Mouse (Mus musculus) intestine, postnatal 0 days (tissue): ENCODE data around the gene Crct1. TPM values are rescaled to one million over a fixed set of nuclear protein-coding genes. Genes with fewer than 3 reads are reported as not detected.

ENCODE experiments used
- ATAC-seq: fragments of 200-750 bp; cut with Nextera tagmentation; 2 replicates; pipeline ENCODE4 v1.8.0; 2017; ENCODE audit warnings: mild to moderate bottlenecking, moderate TSS enrichment, moderate library complexity
- H3K27ac ChIP-seq: fragments of 300-500 bp; sonication (generic); 2 replicates; pipeline ENCODE4 v1.5.1; 2014; ENCODE audit warnings: mild to moderate bottlenecking, low read depth, low read length, moderate library complexity
- H3K27me3 ChIP-seq: fragments of 300-500 bp; sonication (generic); replicated peaks from 2 replicates; pipeline ENCODE4 v1.6.1; 2014; ENCODE audit warnings: low read length, mixed read lengths; ENCODE audit not compliant: control insufficient read depth, insufficient read depth
- H3K36me3 ChIP-seq: fragments of 300-500 bp; sonication (generic); 2 replicates; pipeline ENCODE4 v1.6.1; 2014; ENCODE audit warnings: mild to moderate bottlenecking, moderate library complexity; ENCODE audit not compliant: control insufficient read depth, insufficient read depth
- H3K4me1 ChIP-seq: fragments of 300-500 bp; sonication (generic); replicated peaks from 2 replicates; pipeline ENCODE4 v1.6.1; 2014; ENCODE audit warnings: antibody characterized with exemption, low read length, mixed read lengths; ENCODE audit not compliant: control insufficient read depth, insufficient read depth
- H3K4me2 ChIP-seq: fragments of 300-500 bp; sonication (generic); replicated peaks from 2 replicates; pipeline ENCODE4 v1.6.1; 2014; ENCODE audit warnings: low read depth, mild to moderate bottlenecking, moderate library complexity
- H3K4me3 ChIP-seq: fragments of 300-500 bp; sonication (generic); 2 replicates; pipeline ENCODE4 v1.5.1; 2014; ENCODE audit warnings: low read depth, low read length
- H3K9ac ChIP-seq: fragments of 300-500 bp; sonication (generic); 2 replicates; pipeline ENCODE4 v1.6.1; 2014; ENCODE audit warnings: mild to moderate bottlenecking, low read depth, low read length
- H3K9me3 ChIP-seq: fragments of 300-500 bp; sonication (generic); 2 replicates; pipeline ENCODE4 v1.6.1; 2016; ENCODE audit warnings: mixed run types; ENCODE audit not compliant: control insufficient read depth
- CTCF ChIP-seq: sonication (generic); IDR thresholded peaks from 2 replicates; pipeline ENCODE4 v1.5.1; 2016; ENCODE audit warnings: low read depth, mild to moderate bottlenecking, control low read depth, antibody characterized with exemption, moderate library complexity
- WGBS: fragments of 180-500 bp; shearing (Covaris S2); extraction: QIAGEN DNeasy Blood & Tissue Kit; methylation state at CpG from one replicate; pipeline ENCODE4 v1.1.7; 2014; 5-methylcytosine and 5-hydroxymethylcytosine counted together
- polyA plus RNA-seq: library from polyadenylated mRNA; unstranded; fragments of >200 nt; fragmentation: Nextera tagmentation; extraction: Ambion mirVana; gene quantifications from 2 replicates; pipeline ENCODE4 v1.2.1, GENCODE M21; 2015

The Crct1 gene
- polyA plus RNA-seq, 1 experiment from 2014 or later = not detected

DNA sequence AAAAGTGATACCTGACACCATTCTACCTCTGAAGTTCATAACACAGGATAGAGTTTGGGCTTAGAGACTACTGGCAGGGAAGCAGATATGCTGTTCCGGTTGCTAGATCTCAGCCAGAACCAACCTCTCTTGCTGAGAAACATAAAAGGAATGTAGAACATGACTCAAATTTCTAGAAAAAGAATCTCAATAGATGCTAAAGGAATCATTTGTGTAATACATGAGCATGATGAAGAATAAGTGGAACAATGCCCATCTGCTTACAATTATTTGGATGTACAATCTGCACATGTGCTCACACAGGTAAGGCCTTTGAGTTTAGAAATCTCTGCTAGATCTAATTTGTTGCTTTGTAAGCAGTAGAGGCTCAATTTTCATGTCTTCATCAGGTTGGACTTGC lies 5.7 kb upstream of the Crct1 start:
- no peak for ATAC-seq
- no peak overlapping the region for H3K4me2 ChIP-seq

DNA sequence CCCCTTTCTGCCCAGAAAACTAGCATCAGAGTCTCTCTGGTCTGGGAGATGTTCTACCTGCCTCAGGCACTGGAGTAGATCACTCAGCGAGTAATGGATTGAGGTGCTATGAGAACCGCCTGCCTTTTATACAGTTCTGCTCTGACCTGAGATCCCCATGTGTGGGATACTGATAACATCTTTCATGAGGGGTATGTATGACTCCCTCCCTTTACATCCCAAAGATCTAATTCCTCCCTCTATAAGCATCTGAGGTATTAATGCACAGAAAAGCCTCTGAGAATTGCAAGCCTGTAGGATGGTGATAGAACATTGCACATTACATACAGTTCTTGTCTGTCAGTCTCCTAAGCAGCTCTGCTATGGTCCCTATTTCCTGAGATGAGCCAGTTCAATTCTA lies 3.5 kb upstream of the Crct1 start, which contains the start of gene Lce1m:
Gene Lce1m (minus strand): TSS at position 101 of the 400 bp plus-strand sequence.
- no peak for TF ChIP-seq CTCF
- Histone ChIP-seq H3K4me2 (no peak within 1 kb of the TSS), H3K27ac (no peak within 1 kb of the TSS), H3K36me3 (no peaks in the 10 kb centered on the region), H3K4me3 (no peak within 1 kb of the TSS), H3K9me3 (no peaks in the 10 kb centered on the region), H3K4me1 (no peaks in the 10 kb centered on the region), H3K27me3 (no peaks in the 10 kb centered on the region), H3K9ac (no peak within 1 kb of the TSS)
- no peak for ATAC-seq
- 86% methylated on average over 2 of the region's 2 CpGs for WGBS

More for the DNA sequence above, 5.7 kb upstream of the Crct1 start:
- H3K4me1 ChIP-seq = no peaks in the 10 kb centered on the region
- no peaks in the 10 kb centered on the region for H3K9me3 ChIP-seq
- no peak for TF ChIP-seq CTCF
- no peak overlapping the region for H3K9ac ChIP-seq
- no peaks in the 10 kb centered on the region for H3K36me3 ChIP-seq
- no peaks in the 10 kb centered on the region for H3K27me3 ChIP-seq
- H3K27ac ChIP-seq = no peak overlapping the region
- H3K4me3 ChIP-seq = no peak overlapping the region
- 91% methylated on average over 1 of the region's 1 CpGs for WGBS

GRCm38 (mm10) chr3:93014871-93015270 lies 616 bp downstream of the Crct1 start:
- H3K9ac ChIP-seq = 0 out of 2 replicates have a peak overlapping the region, but pooled peaks have one; percentile 26
- H3K4me1 ChIP-seq = no peaks in the 10 kb centered on the region
- no peaks in the 10 kb centered on the region for H3K9me3 ChIP-seq
- H3K27me3 ChIP-seq = no peaks in the 10 kb centered on the region
- ATAC-seq = no peak
- no peak for TF ChIP-seq CTCF
- 24% methylated on average over 5 of the region's 5 CpGs for WGBS
- peak overlapping the region; percentile 45 for H3K4me3 ChIP-seq
- no peak overlapping the region for H3K27ac ChIP-seq
- peak overlapping the region; percentile 92 for H3K4me2 ChIP-seq
- H3K36me3 ChIP-seq = no peaks in the 10 kb centered on the region

GRCm38 (mm10) chr3:93014378-93014801 lies 1.1 kb downstream of the Crct1 start:
- Histone ChIP-seq H3K36me3 (no peaks in the 10 kb centered on the region), H3K4me3 (peak overlapping the region; percentile 45), H3K27ac (no peak overlapping the region), H3K4me2 (peak overlapping the region; percentile 92), H3K4me1 (no peaks in the 10 kb centered on the region), H3K27me3 (no peaks in the 10 kb centered on the region), H3K9me3 (no peaks in the 10 kb centered on the region), H3K9ac (0 out of 2 replicates have a peak overlapping the region, but pooled peaks have one; percentile 26)
- peak; percentile 36; the same call in 1 of the 2 replicates for ATAC-seq
- WGBS = under 1% methylated on average over 24 of the region's 24 CpGs
- TF ChIP-seq CTCF = no peak

- TF ChIP-seq CTCF = no peak
- Histone ChIP-seq H3K9ac (no peak overlapping the region), H3K9me3 (no peaks in the 10 kb centered on the region), H3K4me1 (no peaks in the 10 kb centered on the region), H3K4me3 (no peak overlapping the region), H3K27me3 (no peaks in the 10 kb centered on the region), H3K27ac (no peak overlapping the region), H3K4me2 (no peak overlapping the region), H3K36me3 (no peaks in the 10 kb centered on the region)
- no peak for ATAC-seq
- 67% methylated on average over 4 of the region's 4 CpGs for WGBS
Measured at GRCm38 (mm10) chr3:93002843-93003242, 12.6 kb downstream of the Crct1 start.

GRCm38 (mm10) chr3:93000621-93001020 lies 14.9 kb downstream of the Crct1 start:
- ATAC-seq = no peak

More at GRCm38 (mm10) chr3:93000621-93001020, 14.9 kb downstream of the Crct1 start:
- H3K27ac ChIP-seq = no peak overlapping the region
- no peak overlapping the region for H3K4me3 ChIP-seq
- no peaks in the 10 kb centered on the region for H3K9me3 ChIP-seq
- no peaks in the 10 kb centered on the region for H3K36me3 ChIP-seq
- no peak for TF ChIP-seq CTCF
- no peak overlapping the region for H3K9ac ChIP-seq
- H3K4me1 ChIP-seq = no peaks in the 10 kb centered on the region
- 65% methylated on average over 3 of the region's 3 CpGs for WGBS
- H3K27me3 ChIP-seq = no peaks in the 10 kb centered on the region
- no peak overlapping the region for H3K4me2 ChIP-seq
